Mouse (Mus musculus) kidney, embryonic 15.5 days (tissue): ENCODE measurements around the gene Nde1. TPM values are rescaled to one million over a fixed set of nuclear protein-coding genes. Genes with fewer than 3 reads are reported as not detected.

Experiments used
- ATAC-seq: fragments of 200-750 bp; cut with Nextera tagmentation; replicated peaks from 2 replicates; pipeline ENCODE4 v1.8.0; 2017; ENCODE audit warnings: moderate TSS enrichment; ENCODE audit not compliant: low FRiP score
- H3K27ac ChIP-seq: fragments of 300-500 bp; sonication (generic); 2 replicates; pipeline ENCODE4 v1.5.1; 2015; ENCODE audit warnings: mild to moderate bottlenecking, inconsistent platforms
- H3K27me3 ChIP-seq: fragments of 300-500 bp; sonication (generic); 2 replicates; pipeline ENCODE4 v1.6.1; 2015; ENCODE audit warnings: inconsistent platforms
- H3K36me3 ChIP-seq: fragments of 300-500 bp; sonication (generic); 2 replicates; pipeline ENCODE4 v1.6.1; 2015; ENCODE audit warnings: inconsistent platforms
- H3K4me1 ChIP-seq: fragments of 300-500 bp; sonication (generic); 2 replicates; pipeline ENCODE4 v1.6.1; 2015; ENCODE audit warnings: inconsistent platforms
- H3K4me2 ChIP-seq: fragments of 300-500 bp; sonication (generic); 2 replicates; pipeline ENCODE4 v1.6.1; 2015; ENCODE audit warnings: moderate library complexity, mild to moderate bottlenecking, inconsistent platforms
- H3K4me3 ChIP-seq: fragments of 300-500 bp; sonication (generic); replicated peaks from 2 replicates; pipeline ENCODE4 v1.5.1; 2015; ENCODE audit warnings: mild to moderate bottlenecking, inconsistent platforms
- H3K9ac ChIP-seq: fragments of 300-500 bp; sonication (generic); 2 replicates; pipeline ENCODE4 v1.6.1; 2015; ENCODE audit warnings: mild to moderate bottlenecking, inconsistent platforms
- H3K9me3 ChIP-seq: fragments of 300-500 bp; sonication (generic); replicated peaks from 2 replicates; pipeline ENCODE4 v1.6.1; 2016; ENCODE audit warnings: inconsistent platforms
- WGBS: fragments of 180-500 bp; shearing (Covaris S2); methylation state at CpG from one replicate; pipeline ENCODE4 v1.1.7; 2015; ENCODE audit warnings: mixed read lengths; 5-methylcytosine and 5-hydroxymethylcytosine counted together
- polyA plus RNA-seq: library from polyadenylated mRNA; unstranded; fragments of >200 nt; fragmentation: Nextera tagmentation; extraction: Ambion mirVana; gene quantifications from 2 replicates; pipeline ENCODE4 v1.2.1, GENCODE M21; 2015

The Nde1 gene
- 123 and 126 TPM in 2 replicates for polyA plus RNA-seq

DNA sequence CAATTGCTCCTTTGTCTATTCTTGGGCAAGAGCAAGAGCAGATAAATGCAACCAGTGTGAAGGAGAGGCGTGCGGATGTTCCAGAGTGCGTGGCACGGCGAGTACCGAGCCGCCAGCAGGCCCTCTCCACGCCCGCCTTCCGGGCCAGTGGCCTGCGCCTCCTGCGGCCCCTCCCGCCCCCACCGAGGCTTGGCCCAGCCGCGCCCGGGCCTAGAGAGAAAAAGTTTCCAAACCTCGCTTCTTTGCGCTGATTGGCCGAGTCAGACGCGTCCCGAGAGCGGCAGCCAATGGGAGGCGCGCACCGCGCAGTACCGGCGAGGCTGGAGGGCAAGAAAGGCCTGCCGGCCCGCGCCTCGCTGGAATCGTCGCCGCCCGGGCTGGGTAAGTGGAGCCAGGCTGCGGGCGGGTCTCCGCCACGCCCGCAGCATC is at the start of gene Nde1, which contains the start of gene Marf1:
Gene Nde1 (plus strand): TSS at position 288 of the 429 bp plus-strand sequence.
Gene Marf1 (minus strand): TSS at position 364 of the 429 bp plus-strand sequence.
- Histone ChIP-seq H3K27ac (peak within 1 kb of the TSS; percentile 95), H3K36me3 (peaks cover 11% of the 10 kb centered on the region; the same call in 1 of the 2 replicates), H3K4me2 (peak within 1 kb of the TSS; percentile 66), H3K27me3 (no peaks in the 10 kb centered on the region), H3K9ac (peak within 1 kb of the TSS; percentile 71), H3K4me3 (peak within 1 kb of the TSS; percentile 69), H3K9me3 (no peaks in the 10 kb centered on the region), H3K4me1 (peaks cover 35% of the 10 kb centered on the region)
- peak; percentile 92 for ATAC-seq
- under 1% methylated on average over 43 of the region's 43 CpGs for WGBS

DNA sequence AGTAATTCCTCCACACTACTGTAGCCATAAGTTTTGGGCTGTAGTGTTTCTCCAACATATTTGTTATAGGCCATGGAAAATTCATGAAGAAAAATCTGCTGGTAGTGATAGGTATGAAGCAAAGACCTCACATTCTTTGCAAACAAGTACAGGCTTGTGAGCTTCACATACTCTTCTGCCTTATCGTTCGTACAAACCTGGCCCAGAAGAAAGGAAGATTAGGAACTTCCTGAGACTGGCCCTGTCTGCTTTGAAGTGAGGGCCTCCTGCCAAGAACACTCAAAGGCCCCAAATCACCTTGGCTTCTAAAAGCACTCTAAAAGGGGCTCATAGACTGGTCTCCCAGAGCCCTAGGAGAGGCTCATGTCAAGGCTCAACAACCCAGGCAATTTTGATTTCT is 45.8 kb upstream of the Nde1 start:
- peaks cover 86% of the 10 kb centered on the region for H3K36me3 ChIP-seq
- no peaks in the 10 kb centered on the region for H3K27me3 ChIP-seq
- no peak overlapping the region for H3K4me2 ChIP-seq
- ATAC-seq = no peak
- no peak overlapping the region for H3K4me3 ChIP-seq
- no peaks in the 10 kb centered on the region for H3K9me3 ChIP-seq
- H3K9ac ChIP-seq = no peak overlapping the region
- no peak overlapping the region for H3K27ac ChIP-seq
- H3K4me1 ChIP-seq = no peaks in the 10 kb centered on the region
- 87% methylated on average over 2 of the region's 2 CpGs for WGBS

DNA sequence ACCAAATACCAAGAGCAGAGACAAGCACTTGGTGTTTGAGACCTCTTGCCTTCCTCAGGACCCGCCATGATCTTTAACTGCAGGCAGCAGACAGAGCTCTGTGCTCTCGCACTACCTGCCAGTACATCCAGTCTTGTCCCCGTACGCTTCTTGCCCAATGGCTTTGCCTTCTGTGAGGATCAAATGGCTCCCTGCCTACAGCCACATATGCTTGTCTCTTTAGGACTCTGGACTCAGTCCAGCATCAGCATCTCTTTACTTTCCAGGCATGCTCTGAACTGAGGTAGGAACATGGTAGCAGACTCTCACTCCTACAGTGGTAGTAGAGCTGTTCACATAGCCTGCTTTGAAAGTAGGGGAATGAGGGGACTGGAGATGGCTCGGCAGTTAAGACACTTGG is 42.1 kb upstream of the Nde1 start:
- H3K36me3 ChIP-seq = peaks cover 91% of the 10 kb centered on the region
- no peak overlapping the region for H3K27ac ChIP-seq

DNA sequence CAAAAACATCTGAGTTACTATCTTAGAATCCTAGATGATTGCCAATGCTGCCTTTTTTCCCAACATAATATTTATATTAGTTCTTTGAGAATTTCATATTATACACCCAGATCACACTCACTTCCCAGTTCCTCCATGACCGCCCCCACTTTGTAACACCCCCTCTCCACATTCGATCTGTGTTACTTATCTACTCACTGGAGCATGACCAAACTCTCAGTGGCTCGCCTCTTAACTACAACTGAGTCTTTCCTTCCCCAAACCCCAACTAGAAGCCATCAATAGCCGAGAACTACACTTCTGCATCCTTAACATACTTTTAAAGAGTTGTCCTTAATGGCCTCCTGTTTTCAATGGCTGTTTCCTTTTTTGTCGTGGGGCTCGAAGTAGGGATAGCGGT is 41.5 kb upstream of the Nde1 start:
- 93% methylated on average over 7 of the region's 7 CpGs for WGBS
- Histone ChIP-seq H3K9me3 (no peaks in the 10 kb centered on the region), H3K4me2 (no peak overlapping the region), H3K27ac (no peak overlapping the region), H3K4me3 (no peak overlapping the region), H3K36me3 (peaks cover 91% of the 10 kb centered on the region), H3K27me3 (no peaks in the 10 kb centered on the region), H3K4me1 (no peaks in the 10 kb centered on the region), H3K9ac (no peak overlapping the region)
- ATAC-seq = no peak

More for the DNA sequence above, 42.1 kb upstream of the Nde1 start:
- H3K9ac ChIP-seq = no peak overlapping the region
- no peaks in the 10 kb centered on the region for H3K27me3 ChIP-seq
- no peaks in the 10 kb centered on the region for H3K4me1 ChIP-seq
- H3K4me2 ChIP-seq = no peak overlapping the region
- WGBS = 96% methylated on average over 5 of the region's 5 CpGs
- ATAC-seq = no peak
- no peak overlapping the region for H3K4me3 ChIP-seq
- no peaks in the 10 kb centered on the region for H3K9me3 ChIP-seq

DNA sequence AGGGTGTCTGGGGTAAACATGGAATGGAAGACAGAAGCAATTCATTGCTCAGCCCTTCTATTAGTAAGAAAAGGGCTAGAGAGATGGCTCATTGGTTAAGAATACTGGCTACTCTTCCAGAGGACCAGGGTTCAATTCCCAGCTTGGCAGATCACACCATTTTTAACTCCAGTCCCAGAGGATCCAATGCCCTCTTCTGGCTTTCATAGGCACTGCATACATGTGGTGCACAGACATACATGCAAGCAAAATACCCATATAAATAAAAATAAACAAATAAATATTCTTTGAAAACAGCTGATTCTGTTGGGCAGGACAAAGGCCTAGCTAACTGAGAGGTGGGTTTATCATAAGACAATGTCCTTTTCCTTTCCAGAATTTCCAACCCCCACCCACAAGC is 40.5 kb upstream of the Nde1 start:
- H3K4me1 ChIP-seq = no peaks in the 10 kb centered on the region
- no peak overlapping the region for H3K9ac ChIP-seq
- no peak overlapping the region for H3K4me2 ChIP-seq
- no peaks in the 10 kb centered on the region for H3K9me3 ChIP-seq
- H3K4me3 ChIP-seq = no peak overlapping the region
- H3K27me3 ChIP-seq = no peaks in the 10 kb centered on the region
- peaks cover 91% of the 10 kb centered on the region for H3K36me3 ChIP-seq
- ATAC-seq = no peak
- no peak overlapping the region for H3K27ac ChIP-seq

DNA sequence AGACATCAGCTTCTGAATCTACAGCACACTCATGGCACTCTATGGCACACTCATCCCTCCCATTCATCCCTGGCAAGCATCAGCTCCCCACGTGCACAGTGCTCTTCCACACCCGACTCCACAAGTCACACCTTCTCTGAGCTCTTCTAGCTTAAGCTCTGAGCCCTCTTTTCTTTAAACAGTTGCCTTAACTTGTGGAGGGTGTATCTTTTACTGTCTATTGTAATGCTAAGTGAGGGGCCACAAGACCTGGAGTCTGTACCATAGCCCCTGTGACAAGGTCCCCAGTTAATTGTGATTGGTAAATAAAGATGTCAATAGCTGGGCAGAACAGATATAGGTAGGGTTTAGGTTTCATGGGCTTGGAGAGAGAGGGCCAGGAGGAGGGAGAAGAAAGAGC is 39.2 kb upstream of the Nde1 start:
- no peaks in the 10 kb centered on the region for H3K4me1 ChIP-seq
- no peak overlapping the region for H3K9ac ChIP-seq
- WGBS = 78% methylated on average over 2 of the region's 2 CpGs
- H3K9me3 ChIP-seq = no peaks in the 10 kb centered on the region
- no peak overlapping the region for H3K27ac ChIP-seq
- no peaks in the 10 kb centered on the region for H3K27me3 ChIP-seq
- H3K4me3 ChIP-seq = no peak overlapping the region
- H3K4me2 ChIP-seq = no peak overlapping the region
- no peak for ATAC-seq
- H3K36me3 ChIP-seq = peaks cover 94% of the 10 kb centered on the region

DNA sequence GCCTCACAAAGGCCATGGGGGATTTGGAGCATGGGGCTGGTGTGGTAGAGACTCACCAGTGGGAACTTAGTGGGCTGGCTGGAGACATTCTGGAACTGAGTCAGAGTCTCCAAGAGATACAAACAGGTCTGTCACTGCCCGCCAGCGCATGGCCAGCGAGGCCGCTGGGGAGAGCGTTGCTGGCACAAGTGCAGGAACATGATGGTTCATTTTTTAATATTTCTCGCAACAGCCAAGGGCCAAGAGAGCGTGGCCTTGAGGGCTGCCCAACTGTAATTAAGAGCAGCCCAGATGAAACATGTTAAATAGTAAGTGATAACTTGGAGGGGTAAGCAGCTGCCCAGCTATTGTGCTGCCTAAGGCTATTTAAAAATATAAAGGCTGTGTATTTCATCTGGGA is 38.4 kb upstream of the Nde1 start:
- 92% methylated on average over 7 of the region's 7 CpGs for WGBS
- Histone ChIP-seq H3K9me3 (no peaks in the 10 kb centered on the region), H3K9ac (no peak overlapping the region), H3K4me1 (no peaks in the 10 kb centered on the region), H3K27me3 (no peaks in the 10 kb centered on the region), H3K4me2 (no peak overlapping the region), H3K36me3 (peaks cover 98% of the 10 kb centered on the region), H3K4me3 (no peak overlapping the region), H3K27ac (no peak overlapping the region)
- no peak for ATAC-seq

DNA sequence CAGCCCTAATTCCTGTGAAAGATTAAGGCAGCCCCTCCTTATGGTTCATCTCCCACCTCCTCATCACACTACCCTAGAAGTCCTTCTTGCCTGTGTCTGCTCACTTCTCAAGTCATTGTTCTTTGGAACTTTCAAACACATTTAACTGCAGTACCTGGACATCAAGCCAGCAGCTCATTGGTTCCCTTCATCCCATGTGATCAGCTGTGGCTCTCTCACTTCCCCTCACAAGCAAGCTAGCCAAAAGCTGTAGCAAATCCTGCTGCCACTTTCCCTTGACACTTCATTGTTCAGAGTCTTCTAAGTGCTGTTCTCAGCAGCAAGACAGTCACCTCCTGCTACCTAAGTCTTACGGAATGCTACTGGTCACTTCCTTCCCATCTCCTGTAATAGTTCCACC is 37.8 kb upstream of the Nde1 start:
- Histone ChIP-seq H3K27ac (no peak overlapping the region), H3K9ac (no peak overlapping the region), H3K4me1 (no peaks in the 10 kb centered on the region), H3K4me3 (no peak overlapping the region), H3K9me3 (no peaks in the 10 kb centered on the region), H3K4me2 (no peak overlapping the region), H3K27me3 (no peaks in the 10 kb centered on the region), H3K36me3 (peaks cover 100% of the 10 kb centered on the region)
- WGBS = 81% methylated on average over 1 of the region's 1 CpGs
- ATAC-seq = no peak

DNA sequence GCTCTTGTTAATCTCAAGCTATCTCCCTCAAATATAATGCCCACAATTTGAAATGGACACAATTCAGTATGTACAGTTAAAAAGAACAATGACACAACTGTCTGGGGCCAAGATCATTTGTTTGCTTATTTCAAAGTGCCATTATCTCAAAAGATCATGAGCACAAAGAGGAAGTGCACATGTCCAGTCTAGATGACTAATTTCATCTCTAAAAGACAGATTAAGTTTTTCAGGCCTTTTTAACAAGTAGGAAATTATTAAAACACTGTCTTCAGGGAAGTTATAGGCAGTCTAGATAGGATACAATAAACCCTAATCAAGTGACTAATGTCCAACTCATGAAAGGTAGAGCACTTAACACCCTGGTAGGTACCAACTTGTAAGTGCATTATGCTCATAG is 34.1 kb upstream of the Nde1 start:
- Histone ChIP-seq H3K36me3 (peaks cover 100% of the 10 kb centered on the region), H3K9me3 (no peaks in the 10 kb centered on the region), H3K4me3 (no peak overlapping the region), H3K27ac (no peak overlapping the region), H3K4me2 (no peak overlapping the region), H3K9ac (no peak overlapping the region), H3K4me1 (no peaks in the 10 kb centered on the region), H3K27me3 (no peaks in the 10 kb centered on the region)
- no peak for ATAC-seq

DNA sequence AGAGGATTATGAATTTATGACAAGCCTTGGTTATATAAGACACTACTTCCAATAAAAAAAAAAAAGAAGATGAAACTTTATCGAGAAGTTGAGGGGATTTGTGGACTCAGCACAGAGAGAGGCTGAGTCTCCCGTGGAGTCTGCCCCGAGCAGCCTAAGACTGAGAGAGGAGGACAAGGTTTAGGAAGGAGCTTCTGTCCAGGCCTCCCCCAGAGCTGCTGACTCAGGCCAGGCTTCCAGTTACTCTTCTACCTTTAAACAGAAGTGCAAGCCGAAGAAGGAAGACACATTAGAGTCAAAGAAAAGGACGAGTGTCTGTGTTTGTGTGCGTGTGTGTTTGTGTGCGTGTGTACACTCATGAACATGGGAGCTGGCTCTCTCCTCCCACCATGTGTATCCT is 32.3 kb upstream of the Nde1 start:
- Histone ChIP-seq H3K9me3 (no peaks in the 10 kb centered on the region), H3K4me3 (no peak overlapping the region), H3K4me2 (no peak overlapping the region), H3K4me1 (no peaks in the 10 kb centered on the region), H3K27me3 (no peaks in the 10 kb centered on the region), H3K36me3 (peaks cover 100% of the 10 kb centered on the region), H3K27ac (no peak overlapping the region), H3K9ac (no peak overlapping the region)
- ATAC-seq = no peak
- WGBS = 88% methylated on average over 7 of the region's 7 CpGs

DNA sequence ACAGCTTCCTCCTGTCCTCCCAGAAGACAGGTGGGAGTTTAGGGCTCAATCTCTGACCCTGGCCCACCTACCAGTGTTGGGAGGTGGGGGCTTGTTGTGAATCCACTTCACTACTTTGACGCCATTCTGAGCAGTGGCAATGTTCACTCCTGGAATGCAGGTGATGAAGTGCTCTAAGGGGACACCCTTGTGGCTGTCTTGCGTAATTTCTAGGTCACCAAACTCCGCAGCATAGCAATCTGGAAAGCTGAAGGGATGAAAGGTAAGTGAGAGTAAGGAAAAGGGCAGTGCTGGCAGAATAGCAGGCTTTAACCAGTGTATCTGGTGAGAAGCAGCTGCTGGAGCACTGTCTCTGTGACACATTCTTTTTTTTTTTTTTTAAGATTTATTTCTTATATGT is 31.7 kb upstream of the Nde1 start:
- Histone ChIP-seq H3K27me3 (no peaks in the 10 kb centered on the region), H3K9ac (no peak overlapping the region), H3K36me3 (peaks cover 100% of the 10 kb centered on the region), H3K27ac (no peak overlapping the region), H3K4me2 (no peak overlapping the region), H3K9me3 (no peaks in the 10 kb centered on the region), H3K4me3 (no peak overlapping the region), H3K4me1 (no peaks in the 10 kb centered on the region)
- ATAC-seq = no peak
- 84% methylated on average over 3 of the region's 3 CpGs for WGBS

DNA sequence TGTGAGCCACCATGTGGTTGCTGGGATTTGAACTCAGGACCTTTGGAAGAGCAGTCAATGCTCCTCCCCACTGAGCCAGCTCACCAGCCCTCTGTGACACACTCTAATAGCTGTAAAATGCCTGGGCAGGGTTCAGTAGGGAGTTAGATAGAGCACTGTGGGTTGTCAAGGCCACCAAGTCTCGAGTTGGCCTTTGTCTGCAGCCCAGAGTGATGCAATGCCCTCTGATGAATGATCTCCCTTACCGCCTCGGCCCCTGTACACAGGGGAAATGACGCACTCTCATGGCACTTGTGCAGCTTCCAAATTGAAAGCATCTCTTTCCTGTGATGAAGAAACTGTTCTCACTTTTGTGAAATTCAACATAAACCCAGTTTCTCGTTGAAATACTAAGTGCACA is 31.2 kb upstream of the Nde1 start:
- Histone ChIP-seq H3K27ac (no peak overlapping the region), H3K4me3 (no peak overlapping the region), H3K4me2 (no peak overlapping the region), H3K36me3 (peaks cover 100% of the 10 kb centered on the region), H3K9me3 (no peaks in the 10 kb centered on the region), H3K27me3 (no peaks in the 10 kb centered on the region), H3K4me1 (no peaks in the 10 kb centered on the region), H3K9ac (no peak overlapping the region)
- WGBS = 90% methylated on average over 5 of the region's 5 CpGs
- ATAC-seq = no peak

DNA sequence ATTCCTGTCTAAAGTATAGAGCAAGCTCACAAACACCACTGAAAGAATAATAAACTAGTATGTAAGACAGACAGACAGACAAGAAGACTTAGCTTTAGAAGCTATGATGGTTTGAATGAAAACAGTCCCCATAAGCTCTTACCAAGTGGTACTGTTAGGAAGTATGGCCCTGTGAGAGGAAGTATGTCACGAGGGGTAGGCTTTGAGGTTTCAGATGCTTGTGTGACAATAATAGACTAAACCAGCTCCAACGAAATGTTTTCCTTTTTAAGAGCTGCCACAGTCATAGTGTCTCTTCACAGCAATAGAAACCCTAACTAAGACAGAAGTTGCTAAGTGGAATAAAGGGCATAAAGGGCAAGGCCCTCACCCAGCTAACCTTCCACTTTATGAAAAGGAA is 28.1 kb upstream of the Nde1 start:
- Histone ChIP-seq H3K36me3 (peaks cover 96% of the 10 kb centered on the region), H3K27me3 (no peaks in the 10 kb centered on the region)
- no peak for ATAC-seq

More for the DNA sequence above, 28.1 kb upstream of the Nde1 start:
- Histone ChIP-seq H3K4me1 (no peaks in the 10 kb centered on the region), H3K9me3 (no peaks in the 10 kb centered on the region), H3K4me3 (no peak overlapping the region), H3K4me2 (no peak overlapping the region), H3K27ac (no peak overlapping the region), H3K9ac (no peak overlapping the region)
- 76% methylated on average over 2 of the region's 2 CpGs for whole genome bisulfite sequencing
